Mouse (Mus musculus): ENCODE measurements around the gene Atp6v1e1.

GRCm38 (mm10) chr6:120782948-120783347 lies 39.6 kb downstream of the Atp6v1e1 start:
- TF ChIP-seq EP300 (IDR thresholded peaks at IDR 0.05; ENCODE audit: insufficient read depth, low read depth, low read length) (no peak), POLR2A (IDR thresholded peaks at IDR 0.05; ENCODE audit: insufficient read depth, low read length) (no peak)
